In the genomic region with DNA sequence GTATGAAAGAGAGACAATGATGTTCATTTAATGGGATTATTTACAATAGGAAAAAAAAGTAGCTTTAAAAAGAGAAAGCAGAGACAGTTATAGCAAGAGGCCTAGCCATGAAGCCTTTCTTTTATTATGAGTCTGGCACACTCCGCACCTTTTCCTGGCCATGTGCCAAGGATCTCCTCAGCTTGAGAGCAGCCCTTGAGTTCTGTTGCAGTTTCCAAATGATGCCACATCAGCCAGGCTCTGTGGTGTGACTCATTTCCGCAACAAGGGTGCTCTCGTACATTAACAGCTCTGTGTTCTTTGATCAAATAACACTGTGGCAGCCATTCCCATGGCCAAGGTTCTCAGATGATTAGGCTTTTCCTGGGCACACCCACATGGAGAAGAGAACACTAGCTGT, we compare ENCODE assay signal across 9 mouse cellular contexts.
A peak's percentile ranks its signal among the peaks of the same experiment; 100 is the strongest.
DNase-seq lines count a peak whose midpoint lies in the region; ATAC-seq and TF ChIP-seq lines count a peak whose summit lies in the region.
"Had no signal": no experiment of that assay in that cellular context is flagged by ENCODE, and none has a peak within 500 bp of the region (broad histone marks: within the 10 kb centered on the region; RNA-seq: fewer than 3 reads in every experiment).

No protein-coding gene starts in this region.

- H3K4me1 ChIP-seq in hindbrain, postnatal 0 days (ENCODE audit: insufficient read depth, low read length), result no peaks in the 10 kb centered on the region
- H3K4me1 ChIP-seq in hindbrain, embryonic 10.5 days (replicated peaks), result no peaks in the 10 kb centered on the region
- H3K4me1 ChIP-seq: liver, embryonic 15.5 days had no signal

- no peak overlapping the region for H3K4me2 ChIP-seq in hindbrain, postnatal 0 days (ENCODE audit: low read depth, low read length)
- H3K4me2 ChIP-seq: liver, embryonic 15.5 days had no signal

- no peak overlapping the region for H3K9ac ChIP-seq in hindbrain, postnatal 0 days (replicated peaks; ENCODE audit: low read length)
- H3K9ac ChIP-seq: liver, embryonic 15.5 days had no signal

- no peaks in the 10 kb centered on the region for H3K9me3 ChIP-seq in hindbrain, postnatal 0 days (ENCODE audit: low read length)
- no peaks in the 10 kb centered on the region for H3K9me3 ChIP-seq in hindbrain, embryonic 10.5 days
- H3K9me3 ChIP-seq: liver, embryonic 15.5 days had no signal

- DNase-seq in hindbrain, postnatal 0 days (ENCODE audit: low spot score), result peak; percentile 56
- no peak for DNase-seq in hindbrain, embryonic 10.5 days (ENCODE audit: low spot score)
- peak; percentile 37 for DNase-seq in NIH3T3 (ENCODE audit: low read depth)
- DNase-seq in fibroblast of lung, adult 2 months (ENCODE audit: low read depth), result peak; percentile 34
- peak; percentile 2 to 16 for DNase-seq in left cerebral cortex, adult 8-10 months (ENCODE audit: low spot score in 2 of 2)
- DNase-seq in T-cell, adult 2 months (ENCODE audit: low spot score), result no peak
- DNase-seq in thymus, postnatal 4 days, result no peak

- TF ChIP-seq CTCF in hindbrain, postnatal 0 days (IDR thresholded peaks at IDR 0.05; ENCODE audit: low read depth), result no peak

- H3K27me3 ChIP-seq in hindbrain, postnatal 0 days (ENCODE audit: insufficient read depth, low read length), result no peaks in the 10 kb centered on the region
- no peaks in the 10 kb centered on the region for H3K27me3 ChIP-seq in hindbrain, embryonic 10.5 days (ENCODE audit: insufficient read depth, poor library complexity, severe bottlenecking)
- H3K27me3 ChIP-seq: liver, embryonic 15.5 days had no signal

- no peak overlapping the region for H3K27ac ChIP-seq in hindbrain, postnatal 0 days
- H3K27ac ChIP-seq in hindbrain, embryonic 10.5 days, result no peak overlapping the region
- H3K27ac ChIP-seq: liver, embryonic 15.5 days had no signal

- 65% methylated on average over 3 of the region's 3 CpGs for WGBS in hindbrain, postnatal 0 days
- 91% methylated on average over 3 of the region's 3 CpGs for WGBS in hindbrain, embryonic 10.5 days

- H3K4me3 ChIP-seq in hindbrain, postnatal 0 days (ENCODE audit: low read length), result no peak overlapping the region
- H3K4me3 ChIP-seq in hindbrain, embryonic 10.5 days, result no peak overlapping the region
- H3K4me3 ChIP-seq: liver, embryonic 15.5 days had no signal

- no peak for ATAC-seq in hindbrain, postnatal 0 days
- no peak for ATAC-seq in cerebellum, adult (ENCODE audit: insufficient number of reproducible peaks, low FRiP score, low TSS enrichment)

- H3K36me3 ChIP-seq in hindbrain, postnatal 0 days (ENCODE audit: insufficient read depth, low read length), result no peaks in the 10 kb centered on the region
- no peaks in the 10 kb centered on the region for H3K36me3 ChIP-seq in hindbrain, embryonic 10.5 days
- H3K36me3 ChIP-seq: liver, embryonic 15.5 days had no signal

Comparison
In these comparisons a context has a peak if more than half of its experiments do, and no peak if none do; other contexts are left out.
1. DNase-seq: peak in hindbrain, postnatal 0 days (single experiment), NIH3T3 (single experiment), fibroblast of lung, adult 2 months (single experiment) and left cerebral cortex, adult 8-10 months (2 of 2); none in hindbrain, embryonic 10.5 days (single experiment), T-cell, adult 2 months (single experiment) and thymus, postnatal 4 days (single experiment).